Mouse (Mus musculus): ENCODE measurements at regions not wholly inside any gene's neighbourhood (a gene's known extent, or its start where the extent isn't known, plus 50 kb on each side); places are given as distances from the start of the nearest gene placed in this dataset.
A peak's percentile ranks its signal among the peaks of the same experiment; 100 is the strongest.
"Not testable (repeated sequence)": the region's sequence is repeated elsewhere in the genome, so short reads cannot be mapped to it uniquely, and the experiment has no call there.

DNA sequence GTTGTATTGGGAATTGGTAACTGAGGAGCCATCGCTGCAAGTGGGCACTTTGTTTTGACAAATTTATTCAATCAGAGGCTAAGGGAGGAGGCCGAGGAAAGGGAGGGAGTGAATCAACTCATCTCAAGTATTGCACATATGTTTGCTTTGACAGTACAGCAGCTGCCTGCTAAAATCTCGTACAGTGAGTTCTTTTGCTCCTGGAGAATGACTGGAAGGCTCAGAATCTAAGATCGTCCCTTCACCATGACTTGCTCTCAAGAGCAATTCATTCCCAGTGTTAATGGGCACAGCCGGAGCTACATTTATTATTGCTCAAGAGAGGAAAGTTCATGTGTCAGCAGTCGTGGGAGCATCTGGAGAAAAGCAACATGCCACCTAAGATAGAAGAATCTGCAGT, 567.6 kb upstream of the Got2 start:
- TF ChIP-seq POLR2A (IDR thresholded peaks at IDR 0.05; ENCODE audit: extremely low read depth, insufficient read depth, low read length), result no peak
- no peak for TF ChIP-seq CTCF (IDR thresholded peaks at IDR 0.05; ENCODE audit: extremely low read depth, insufficient read depth, low read length)
- no peaks in the 10 kb centered on the region for H3K4me1 ChIP-seq (ENCODE audit: control insufficient read depth, insufficient read depth, low read length)
- no peak overlapping the region for H3K4me3 ChIP-seq (ENCODE audit: insufficient read depth, low read length)
- H3K27ac ChIP-seq (ENCODE audit: insufficient read depth, low read length), result no peak overlapping the region

- no peak overlapping the region for H3K27ac ChIP-seq (ENCODE audit: insufficient read depth, low read length)
- peak overlapping the region; percentile 5; the same call in 1 of the 2 replicates for H3K4me3 ChIP-seq (ENCODE audit: insufficient read depth, low read length)
Measured at GRCm38 (mm10) chr8:96455336-96455735, 567.0 kb upstream of the Got2 start.

DNA sequence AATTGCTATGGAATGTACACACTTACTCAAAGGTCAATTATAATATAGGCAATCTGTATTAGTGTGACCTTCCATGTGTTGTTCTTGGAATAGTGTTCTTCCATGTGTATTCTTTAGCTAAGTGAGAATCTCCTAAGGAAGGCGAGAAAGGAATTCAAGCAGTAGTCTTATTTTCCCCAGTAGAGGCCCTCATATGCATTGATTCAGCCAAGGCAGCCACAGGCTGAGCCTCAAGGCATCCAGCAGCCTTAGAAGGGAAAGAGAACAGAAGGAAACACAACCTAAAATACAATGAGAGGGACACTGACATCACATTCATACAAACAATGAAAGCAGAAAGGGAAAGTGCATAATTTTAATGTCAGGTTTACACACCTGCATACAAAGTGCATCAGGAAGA, 541.4 kb upstream of the Got2 start:
- TF ChIP-seq CTCF (IDR thresholded peaks at IDR 0.05; ENCODE audit: extremely low read depth, insufficient read depth, low read length), result peak; percentile 39
- no peak for TF ChIP-seq POLR2A (IDR thresholded peaks at IDR 0.05; ENCODE audit: extremely low read depth, insufficient read depth, low read length)
- Histone ChIP-seq H3K27ac (ENCODE audit: insufficient read depth, low read length) (no peak overlapping the region), H3K4me3 (ENCODE audit: insufficient read depth, low read length) (no peak overlapping the region), H3K4me1 (ENCODE audit: control insufficient read depth, insufficient read depth, low read length) (no peaks in the 10 kb centered on the region)

More at GRCm38 (mm10) chr8:96455336-96455735, 567.0 kb upstream of the Got2 start:
- TF ChIP-seq POLR2A (IDR thresholded peaks at IDR 0.05; ENCODE audit: extremely low read depth, insufficient read depth, low read length) (no peak), CTCF (IDR thresholded peaks at IDR 0.05; ENCODE audit: extremely low read depth, insufficient read depth, low read length) (no peak)
- no peaks in the 10 kb centered on the region for H3K4me1 ChIP-seq (ENCODE audit: control insufficient read depth, insufficient read depth, low read length)

- H3K27ac ChIP-seq (ENCODE audit: insufficient read depth, low read length), result no peak overlapping the region
- no peak for TF ChIP-seq POLR2A (IDR thresholded peaks at IDR 0.05; ENCODE audit: extremely low read depth, insufficient read depth, low read length)
- TF ChIP-seq CTCF (IDR thresholded peaks at IDR 0.05; ENCODE audit: extremely low read depth, insufficient read depth, low read length), result peak; percentile 64
- no peaks in the 10 kb centered on the region for H3K4me1 ChIP-seq (ENCODE audit: control insufficient read depth, insufficient read depth, low read length)
- no peak overlapping the region for H3K4me3 ChIP-seq (ENCODE audit: insufficient read depth, low read length)
Measured at GRCm38 (mm10) chr8:96426900-96427299, 538.6 kb upstream of the Got2 start.

DNA sequence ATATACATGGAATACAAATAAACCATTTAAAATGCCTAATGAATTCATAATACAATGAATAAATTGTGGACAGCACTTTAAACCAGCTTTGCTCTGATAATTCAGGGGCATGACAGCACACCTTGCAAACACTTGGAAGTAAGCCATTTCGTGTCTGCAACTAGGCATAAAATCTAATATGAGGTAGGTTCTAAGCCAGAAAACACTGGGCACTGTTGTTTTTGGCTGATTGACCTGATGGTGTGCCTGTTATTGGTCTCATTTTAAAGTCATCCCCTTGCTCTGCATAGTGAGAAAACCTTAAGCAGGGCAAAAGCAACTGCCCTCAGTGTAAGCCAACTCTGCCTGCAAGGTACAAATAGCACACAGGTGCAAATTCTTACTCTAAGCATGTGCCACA, 521.3 kb upstream of the Got2 start:
- Histone ChIP-seq H3K4me1 (ENCODE audit: control insufficient read depth, insufficient read depth, low read length) (no peaks in the 10 kb centered on the region), H3K4me3 (ENCODE audit: insufficient read depth, low read length) (no peak overlapping the region), H3K27ac (ENCODE audit: insufficient read depth, low read length) (no peak overlapping the region)
- no peak for TF ChIP-seq CTCF (IDR thresholded peaks at IDR 0.05; ENCODE audit: extremely low read depth, insufficient read depth, low read length)
- no peak for TF ChIP-seq POLR2A (IDR thresholded peaks at IDR 0.05; ENCODE audit: extremely low read depth, insufficient read depth, low read length)

GRCm38 (mm10) chr8:96404549-96405145, 516.3 kb upstream of the Got2 start:
- TF ChIP-seq POLR2A (IDR thresholded peaks at IDR 0.05; ENCODE audit: extremely low read depth, insufficient read depth, low read length) (no peak), CTCF (IDR thresholded peaks at IDR 0.05; ENCODE audit: extremely low read depth, insufficient read depth, low read length) (no peak)
- Histone ChIP-seq H3K27ac (ENCODE audit: insufficient read depth, low read length) (no peak overlapping the region), H3K4me3 (ENCODE audit: insufficient read depth, low read length) (no peak overlapping the region), H3K4me1 (ENCODE audit: control insufficient read depth, insufficient read depth, low read length) (no peaks in the 10 kb centered on the region)

GRCm38 (mm10) chr8:96403669-96404068, 515.3 kb upstream of the Got2 start:
- Histone ChIP-seq H3K4me3 (ENCODE audit: insufficient read depth, low read length) (no peak overlapping the region), H3K4me1 (ENCODE audit: control insufficient read depth, insufficient read depth, low read length) (no peaks in the 10 kb centered on the region), H3K27ac (ENCODE audit: insufficient read depth, low read length) (no peak overlapping the region)
- TF ChIP-seq POLR2A (IDR thresholded peaks at IDR 0.05; ENCODE audit: extremely low read depth, insufficient read depth, low read length), result no peak
- TF ChIP-seq CTCF (IDR thresholded peaks at IDR 0.05; ENCODE audit: extremely low read depth, insufficient read depth, low read length), result no peak

DNA sequence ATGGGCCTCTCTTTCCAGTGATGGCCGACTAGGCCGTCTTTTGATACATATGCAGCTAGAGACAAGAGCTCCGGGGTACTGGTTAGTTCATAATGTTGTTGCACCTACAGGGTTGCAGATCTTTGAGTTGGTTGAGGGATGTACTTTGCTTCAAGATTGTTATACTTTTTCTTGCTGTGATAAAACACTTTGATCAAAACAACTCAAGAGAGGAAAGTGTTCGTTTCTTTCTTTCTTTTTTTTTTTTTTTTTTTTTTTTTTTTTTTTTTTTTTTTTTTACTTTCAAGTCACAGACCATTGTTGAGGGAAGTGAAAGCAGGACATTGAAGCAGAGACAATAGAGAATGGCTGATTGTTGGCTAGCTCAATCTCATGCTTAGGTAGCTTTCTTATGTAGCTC, 511.0 kb upstream of the Got2 start:
- H3K4me3 ChIP-seq (ENCODE audit: insufficient read depth, low read length); H3K4me1 ChIP-seq (ENCODE audit: control insufficient read depth, insufficient read depth, low read length); H3K27ac ChIP-seq (ENCODE audit: insufficient read depth, low read length): not testable (repeated sequence)

DNA sequence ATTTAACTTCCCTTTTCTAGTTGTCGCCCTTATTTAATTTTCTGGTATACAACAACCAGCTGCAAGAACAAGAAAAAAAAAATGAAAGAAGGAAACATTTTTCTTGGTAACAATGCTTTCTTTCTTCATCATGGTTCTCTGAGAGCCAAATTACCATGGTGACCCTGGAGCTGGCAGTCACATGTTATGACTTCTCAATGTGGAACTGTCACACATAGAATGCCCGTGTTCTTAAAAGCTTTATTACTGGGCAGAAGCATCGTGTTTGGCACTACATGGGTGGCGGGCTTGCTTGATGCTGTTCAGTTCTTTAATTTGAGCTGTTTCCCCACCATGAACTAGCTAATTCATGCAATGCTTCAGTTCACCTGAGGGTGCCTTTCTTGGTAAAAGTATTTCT, 504.7 kb upstream of the Got2 start:
- no peaks in the 10 kb centered on the region for H3K4me1 ChIP-seq (ENCODE audit: control insufficient read depth, insufficient read depth, low read length)
- no peak for TF ChIP-seq POLR2A (IDR thresholded peaks at IDR 0.05; ENCODE audit: extremely low read depth, insufficient read depth, low read length)
- TF ChIP-seq CTCF (IDR thresholded peaks at IDR 0.05; ENCODE audit: extremely low read depth, insufficient read depth, low read length), result no peak
- H3K4me3 ChIP-seq (ENCODE audit: insufficient read depth, low read length), result no peak overlapping the region
- H3K27ac ChIP-seq (ENCODE audit: insufficient read depth, low read length), result no peak overlapping the region

- Histone ChIP-seq H3K27ac (ENCODE audit: insufficient read depth, low read length) (no peak overlapping the region), H3K4me1 (ENCODE audit: control insufficient read depth, insufficient read depth, low read length) (no peaks in the 10 kb centered on the region), H3K4me3 (ENCODE audit: insufficient read depth, low read length) (no peak overlapping the region)
- no peak for TF ChIP-seq CTCF (IDR thresholded peaks at IDR 0.05; ENCODE audit: extremely low read depth, insufficient read depth, low read length)
Measured at GRCm38 (mm10) chr8:96389251-96389650, 500.9 kb upstream of the Got2 start.

- TF ChIP-seq CTCF (IDR thresholded peaks at IDR 0.05; ENCODE audit: extremely low read depth, insufficient read depth, low read length), result no peak
- TF ChIP-seq POLR2A (IDR thresholded peaks at IDR 0.05; ENCODE audit: extremely low read depth, insufficient read depth, low read length), result no peak
- H3K4me3 ChIP-seq (ENCODE audit: insufficient read depth, low read length), result no peak overlapping the region
- H3K4me1 ChIP-seq (ENCODE audit: control insufficient read depth, insufficient read depth, low read length), result no peaks in the 10 kb centered on the region
- H3K27ac ChIP-seq (ENCODE audit: insufficient read depth, low read length), result no peak overlapping the region
Measured at GRCm38 (mm10) chr8:96370500-96370899, 482.2 kb upstream of the Got2 start.
